Mouse (Mus musculus): ENCODE measurements around the gene Hsd17b6.
A peak's percentile ranks its signal among the peaks of the same experiment; 100 is the strongest.

Gene Hsd17b6

GRCm38 (mm10) chr10:128004918-128005317, 2.5 kb downstream of the Hsd17b6 start:
- DNase-seq, result no peak

GRCm38 (mm10) chr10:128003281-128003801, 4.1 kb downstream of the Hsd17b6 start:
- DNase-seq, result no peak

- DNase-seq, result no peak
Measured at GRCm38 (mm10) chr10:127998260-127998659, 9.2 kb downstream of the Hsd17b6 start.

GRCm38 (mm10) chr10:127996690-127997089, 10.7 kb downstream of the Hsd17b6 start:
- no peak for DNase-seq

- no peak for DNase-seq
Measured at GRCm38 (mm10) chr10:127985601-127986000, 21.8 kb downstream of the Hsd17b6 start.

GRCm38 (mm10) chr10:127984650-127985049, 22.8 kb downstream of the Hsd17b6 start:
- no peak for DNase-seq

- no peak for DNase-seq
Measured at GRCm38 (mm10) chr10:127975503-127975902, 31.9 kb downstream of the Hsd17b6 start.

GRCm38 (mm10) chr10:127974062-127974461, 33.3 kb downstream of the Hsd17b6 start:
- no peak for DNase-seq

- no peak for DNase-seq
Measured at GRCm38 (mm10) chr10:127971135-127971534, 36.3 kb downstream of the Hsd17b6 start.

- no peak for DNase-seq
Measured at GRCm38 (mm10) chr10:127970359-127970831, 37.0 kb downstream of the Hsd17b6 start.

GRCm38 (mm10) chr10:127969820-127970219, 37.6 kb downstream of the Hsd17b6 start:
- no peak for DNase-seq

- DNase-seq, result no peak
Measured at GRCm38 (mm10) chr10:127966506-127966905, 40.9 kb downstream of the Hsd17b6 start.

- DNase-seq, result no peak
Measured at GRCm38 (mm10) chr10:127964004-127964403, 43.4 kb downstream of the Hsd17b6 start.

- no peak for DNase-seq
Measured at GRCm38 (mm10) chr10:127962451-127962850, 45.0 kb downstream of the Hsd17b6 start.

- no peak for DNase-seq
Measured at GRCm38 (mm10) chr10:127959161-127959679, 48.2 kb downstream of the Hsd17b6 start.

GRCm38 (mm10) chr10:127956168-127956816, 51.1 kb downstream of the Hsd17b6 start:
- DNase-seq, result peak; percentile 27 to 76

- no peak for DNase-seq
Measured at GRCm38 (mm10) chr10:127955034-127955433, 52.4 kb downstream of the Hsd17b6 start.

GRCm38 (mm10) chr10:127951821-127952220, 55.6 kb downstream of the Hsd17b6 start:
- DNase-seq, result no peak

GRCm38 (mm10) chr10:127951390-127951789, 56.0 kb downstream of the Hsd17b6 start:
- no peak for DNase-seq

GRCm38 (mm10) chr10:127949596-127950130, 57.7 kb downstream of the Hsd17b6 start:
- DNase-seq, result no peak

- peak; percentile 24 to 53 for DNase-seq
Measured at GRCm38 (mm10) chr10:127945432-127946064, 61.9 kb downstream of the Hsd17b6 start.

Data from lung, postnatal 4 days (tissue).